Mouse (Mus musculus): ENCODE results near the gene Kcnf1.

Gene Kcnf1

GRCm38 (mm10) chr12:17155781-17156180 is 20.9 kb downstream of the Kcnf1 start:
- no peak for DNase-seq

DNA sequence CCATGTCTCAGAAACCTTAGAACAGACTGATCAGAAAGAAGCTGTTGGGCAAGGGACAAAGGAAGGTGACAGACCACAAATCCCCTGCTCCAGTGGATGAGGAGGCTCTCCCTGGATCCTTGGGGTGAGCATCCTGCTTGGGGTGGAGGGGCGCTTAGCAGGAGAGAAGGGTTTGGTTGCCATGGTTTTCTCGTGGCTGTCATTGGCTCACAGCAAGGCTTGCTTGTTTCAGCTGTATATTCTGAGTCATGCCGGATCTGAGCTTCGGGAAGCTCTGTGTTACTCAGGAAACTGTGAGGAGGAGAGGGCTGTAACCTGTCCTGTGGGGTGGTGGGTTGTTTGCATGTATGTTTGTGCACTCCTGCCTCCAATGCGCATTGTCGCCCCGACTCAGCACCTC is 23.8 kb downstream of the Kcnf1 start:
- no peak for DNase-seq

- no peak for DNase-seq
Measured at GRCm38 (mm10) chr12:17148920-17149319, 27.8 kb downstream of the Kcnf1 start.

GRCm38 (mm10) chr12:17141791-17142190 is 34.9 kb downstream of the Kcnf1 start:
- no peak for DNase-seq

DNA sequence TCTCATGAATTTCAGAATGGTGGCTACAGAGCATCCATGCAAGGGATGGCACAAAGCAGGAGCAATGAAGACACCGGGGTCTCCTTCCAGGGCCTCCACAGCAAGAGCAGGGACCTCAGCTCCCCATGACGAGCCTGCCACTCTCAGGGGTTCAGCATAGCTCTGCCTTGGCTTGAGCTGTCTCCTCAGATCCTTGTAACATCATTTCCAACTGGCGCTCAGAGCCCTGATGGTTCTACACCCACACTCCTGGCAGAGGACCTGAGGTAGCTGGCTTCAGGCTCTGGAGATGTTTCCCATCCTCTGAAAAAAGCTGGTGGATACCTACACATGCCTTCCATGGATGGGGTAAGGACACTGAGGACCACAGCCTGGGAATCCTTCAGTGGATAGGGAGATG is 36.3 kb downstream of the Kcnf1 start:
- DNase-seq, result no peak

GRCm38 (mm10) chr12:17134546-17135096 is 42.1 kb downstream of the Kcnf1 start:
- DNase-seq, result no peak

- no peak for DNase-seq
Measured at GRCm38 (mm10) chr12:17132243-17132642, 44.4 kb downstream of the Kcnf1 start.

DNA sequence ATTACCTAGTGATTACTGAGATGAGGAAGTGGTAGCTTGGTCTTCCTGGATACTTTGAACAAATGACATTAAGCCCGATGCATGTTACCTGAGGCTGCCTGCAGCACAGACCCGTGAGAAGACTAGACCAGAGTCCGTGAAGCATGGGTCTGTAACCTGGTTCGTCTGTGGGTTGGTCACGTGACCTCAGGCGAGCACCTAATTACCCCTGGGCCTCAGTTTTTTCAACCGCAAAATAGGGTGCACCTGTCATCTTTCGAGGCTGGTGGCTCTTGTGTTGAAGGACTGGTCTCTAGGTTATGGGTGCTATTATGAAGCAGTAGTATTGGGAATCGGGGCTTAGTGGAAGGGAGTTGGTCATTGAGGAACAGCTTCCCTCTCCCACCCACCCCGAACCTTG is 45.1 kb downstream of the Kcnf1 start:
- no peak for DNase-seq

GRCm38 (mm10) chr12:17122881-17123280 is 53.8 kb downstream of the Kcnf1 start:
- peak in 1 of 2 experiments; percentile 11 for DNase-seq
